Mouse (Mus musculus) midbrain, embryonic 13.5 days (tissue): Measurements from ENCODE around the gene Bcl11a. TPM values are rescaled to one million over a fixed set of nuclear protein-coding genes. Genes with fewer than 3 reads are reported as not detected.

Experiments used
- ATAC-seq: fragments of 200-750 bp; cut with Nextera tagmentation; 2 replicates; pipeline ENCODE4 v1.8.0; 2017; ENCODE audit warnings: mild to moderate bottlenecking, moderate TSS enrichment, moderate library complexity
- H3K27ac ChIP-seq: fragments of 300-500 bp; sonication (generic); 2 replicates; pipeline ENCODE4 v1.5.1; 2015; ENCODE audit warnings: inconsistent platforms, mild to moderate bottlenecking, moderate library complexity
- H3K27me3 ChIP-seq: fragments of 300-500 bp; sonication (generic); 2 replicates; pipeline ENCODE4 v1.6.1; 2015; ENCODE audit warnings: mild to moderate bottlenecking, inconsistent platforms
- H3K36me3 ChIP-seq: fragments of 300-500 bp; sonication (generic); 2 replicates; pipeline ENCODE4 v1.6.1; 2015; ENCODE audit warnings: mild to moderate bottlenecking, inconsistent platforms
- H3K4me1 ChIP-seq: fragments of 300-500 bp; sonication (generic); replicated peaks from 2 replicates; pipeline ENCODE4 v1.6.1; 2015; ENCODE audit warnings: inconsistent platforms
- H3K4me2 ChIP-seq: fragments of 300-500 bp; sonication (generic); replicated peaks from 2 replicates; pipeline ENCODE4 v1.6.1; 2015; ENCODE audit warnings: moderate library complexity, mild to moderate bottlenecking, inconsistent platforms
- H3K4me3 ChIP-seq: fragments of 300-500 bp; sonication (generic); replicated peaks from 2 replicates; pipeline ENCODE4 v1.5.1; 2015; ENCODE audit warnings: mild to moderate bottlenecking, inconsistent platforms
- H3K9ac ChIP-seq: fragments of 300-500 bp; sonication (generic); replicated peaks from 2 replicates; pipeline ENCODE4 v1.6.1; 2015; ENCODE audit warnings: mild to moderate bottlenecking, inconsistent platforms
- H3K9me3 ChIP-seq: fragments of 300-500 bp; sonication (generic); 2 replicates; pipeline ENCODE4 v1.6.1; 2016; ENCODE audit warnings: mild to moderate bottlenecking, inconsistent platforms
- WGBS: fragments of 180-500 bp; shearing (Covaris S2); methylation state at CpG from one replicate; pipeline ENCODE4 v1.1.7; 2015; 5-methylcytosine and 5-hydroxymethylcytosine counted together
- polyA plus RNA-seq: library from polyadenylated mRNA; unstranded; fragments of >200 nt; fragmentation: Nextera tagmentation; extraction: Ambion mirVana; gene quantifications from 2 replicates; pipeline ENCODE4 v1.2.1, GENCODE M21; 2015

Bcl11a gene
- polyA plus RNA-seq, result 97.6 and 102 TPM in 2 replicates

- Histone ChIP-seq H3K4me1 (peaks cover 42% of the 10 kb centered on the region), H3K4me2 (peak within 1 kb of the TSS; percentile 93), H3K9me3 (no peaks in the 10 kb centered on the region), H3K27ac (peak within 1 kb of the TSS; percentile 97), H3K4me3 (peak within 1 kb of the TSS; percentile 79), H3K36me3 (no peaks in the 10 kb centered on the region), H3K9ac (peak within 1 kb of the TSS; percentile 95), H3K27me3 (peaks cover 4% of the 10 kb centered on the region)
- peak; percentile 76 for ATAC-seq
- under 1% methylated on average over 39 of the region's 51 CpGs for WGBS
These were observed at the start of gene Bcl11a for GRCm38 (mm10) chr11:24077795-24078705. TSS of gene Bcl11a (plus strand) at chr11:24078056.

- Histone ChIP-seq H3K4me2 (no peak overlapping the region), H3K36me3 (no peaks in the 10 kb centered on the region), H3K4me3 (no peak overlapping the region), H3K9ac (no peak overlapping the region), H3K4me1 (no peaks in the 10 kb centered on the region), H3K27me3 (0 out of 2 replicates have a peak, but pooled peaks cover 5% of the 10 kb centered on the region), H3K9me3 (no peaks in the 10 kb centered on the region), H3K27ac (no peak overlapping the region)
- ATAC-seq, result no peak
- 86% methylated on average over 6 of the region's 6 CpGs for WGBS
These were observed 33.8 kb upstream of the Bcl11a start for GRCm38 (mm10) chr11:24044025-24044424.

- 0 out of 2 replicates have a peak, but pooled peaks cover 8% of the 10 kb centered on the region for H3K27me3 ChIP-seq
These were observed 28.4 kb upstream of the Bcl11a start for GRCm38 (mm10) chr11:24049226-24050031.

GRCm38 (mm10) chr11:24050032-24050757, 27.7 kb upstream of the Bcl11a start:
- Histone ChIP-seq H3K27ac (no peak overlapping the region), H3K9ac (no peak overlapping the region), H3K4me3 (no peak overlapping the region), H3K9me3 (no peaks in the 10 kb centered on the region), H3K4me1 (peaks cover 13% of the 10 kb centered on the region), H3K27me3 (0 out of 2 replicates have a peak, but pooled peaks cover 8% of the 10 kb centered on the region), H3K4me2 (peak overlapping the region; percentile 59; the same call in 1 of the 2 replicates), H3K36me3 (no peaks in the 10 kb centered on the region)
- ATAC-seq, result no peak
- WGBS, result 85% methylated on average over 11 of the region's 11 CpGs

More at GRCm38 (mm10) chr11:24049226-24050031, 28.4 kb upstream of the Bcl11a start:
- peak; percentile 93 for ATAC-seq
- Histone ChIP-seq H3K4me2 (peak overlapping the region; percentile 59), H3K4me3 (peak overlapping the region; percentile 47), H3K9ac (peak overlapping the region; percentile 70), H3K27ac (peak overlapping the region; percentile 61; the same call in 1 of the 2 replicates), H3K9me3 (no peaks in the 10 kb centered on the region), H3K36me3 (no peaks in the 10 kb centered on the region), H3K4me1 (peaks cover 13% of the 10 kb centered on the region)
- 5% methylated on average over 28 of the region's 28 CpGs for WGBS

GRCm38 (mm10) chr11:24052882-24053281, 25.0 kb upstream of the Bcl11a start:
- WGBS, result 71% methylated on average over 6 of the region's 6 CpGs
- no peak for ATAC-seq

GRCm38 (mm10) chr11:24059137-24059536, 18.7 kb upstream of the Bcl11a start:
- WGBS, result 6% methylated on average over 1 of the region's 1 CpGs

More at GRCm38 (mm10) chr11:24052882-24053281, 25.0 kb upstream of the Bcl11a start:
- no peak overlapping the region for H3K4me3 ChIP-seq
- peaks cover 5% of the 10 kb centered on the region; the same call in 1 of the 2 replicates for H3K27me3 ChIP-seq
- no peaks in the 10 kb centered on the region for H3K9me3 ChIP-seq
- peaks cover 13% of the 10 kb centered on the region for H3K4me1 ChIP-seq
- H3K9ac ChIP-seq, result no peak overlapping the region
- H3K27ac ChIP-seq, result no peak overlapping the region
- H3K36me3 ChIP-seq, result no peaks in the 10 kb centered on the region
- no peak overlapping the region for H3K4me2 ChIP-seq

GRCm38 (mm10) chr11:24060428-24060827, 17.4 kb upstream of the Bcl11a start:
- ATAC-seq, result no peak
- H3K36me3 ChIP-seq, result no peaks in the 10 kb centered on the region
- peak overlapping the region; percentile 58 for H3K4me2 ChIP-seq
- H3K4me3 ChIP-seq, result peak overlapping the region; percentile 30
- H3K4me1 ChIP-seq, result peaks cover 38% of the 10 kb centered on the region
- H3K27me3 ChIP-seq, result peaks cover 3% of the 10 kb centered on the region; the same call in 1 of the 2 replicates
- H3K27ac ChIP-seq, result no peak overlapping the region
- 1% methylated on average over 5 of the region's 5 CpGs for WGBS
- H3K9ac ChIP-seq, result peak overlapping the region; percentile 46; the same call in 1 of the 2 replicates
- H3K9me3 ChIP-seq, result no peaks in the 10 kb centered on the region

More at GRCm38 (mm10) chr11:24059137-24059536, 18.7 kb upstream of the Bcl11a start:
- Histone ChIP-seq H3K9ac (no peak overlapping the region), H3K36me3 (no peaks in the 10 kb centered on the region), H3K4me3 (no peak overlapping the region), H3K4me1 (peaks cover 35% of the 10 kb centered on the region), H3K4me2 (no peak overlapping the region), H3K9me3 (no peaks in the 10 kb centered on the region), H3K27me3 (peaks cover 3% of the 10 kb centered on the region; the same call in 1 of the 2 replicates), H3K27ac (no peak overlapping the region)
- ATAC-seq, result no peak

GRCm38 (mm10) chr11:24061819-24062218, 16.0 kb upstream of the Bcl11a start:
- under 1% methylated on average over 14 of the region's 14 CpGs for WGBS
- ATAC-seq, result peak; percentile 91

GRCm38 (mm10) chr11:24062495-24063096, 15.3 kb upstream of the Bcl11a start:
- Histone ChIP-seq H3K4me3 (no peak overlapping the region; the same call in 1 of the 2 replicates), H3K36me3 (no peaks in the 10 kb centered on the region), H3K27me3 (peaks cover 3% of the 10 kb centered on the region; the same call in 1 of the 2 replicates), H3K9me3 (no peaks in the 10 kb centered on the region), H3K4me2 (peak overlapping the region; percentile 67; the same call in 1 of the 2 replicates), H3K27ac (peak overlapping the region; percentile 65), H3K4me1 (peaks cover 38% of the 10 kb centered on the region), H3K9ac (0 out of 2 replicates have a peak overlapping the region, but pooled peaks have one; percentile 12)
- WGBS, result 21% methylated on average over 9 of the region's 9 CpGs
- peak; percentile 66 for ATAC-seq

More at GRCm38 (mm10) chr11:24061819-24062218, 16.0 kb upstream of the Bcl11a start:
- H3K27ac ChIP-seq, result peak overlapping the region; percentile 65
- H3K4me1 ChIP-seq, result peaks cover 38% of the 10 kb centered on the region
- peak overlapping the region; percentile 67 for H3K4me2 ChIP-seq
- H3K36me3 ChIP-seq, result no peaks in the 10 kb centered on the region
- peaks cover 3% of the 10 kb centered on the region; the same call in 1 of the 2 replicates for H3K27me3 ChIP-seq
- peak overlapping the region; percentile 36 for H3K4me3 ChIP-seq
- no peaks in the 10 kb centered on the region for H3K9me3 ChIP-seq
- H3K9ac ChIP-seq, result peak overlapping the region; percentile 53

- H3K4me3 ChIP-seq, result no peak overlapping the region
- peaks cover 38% of the 10 kb centered on the region for H3K4me1 ChIP-seq
- no peak overlapping the region for H3K9ac ChIP-seq
- H3K36me3 ChIP-seq, result no peaks in the 10 kb centered on the region
- 0 out of 2 replicates have a peak, but pooled peaks cover 4% of the 10 kb centered on the region for H3K27me3 ChIP-seq
- no peak overlapping the region for H3K4me2 ChIP-seq
- ATAC-seq, result no peak
- H3K9me3 ChIP-seq, result no peaks in the 10 kb centered on the region
- H3K27ac ChIP-seq, result no peak overlapping the region
- 87% methylated on average over 6 of the region's 6 CpGs for WGBS
These were observed 13.6 kb upstream of the Bcl11a start for GRCm38 (mm10) chr11:24064221-24064620.
